Comparison of ENCODE assay signal across 19 mouse cellular contexts in the genomic region with DNA sequence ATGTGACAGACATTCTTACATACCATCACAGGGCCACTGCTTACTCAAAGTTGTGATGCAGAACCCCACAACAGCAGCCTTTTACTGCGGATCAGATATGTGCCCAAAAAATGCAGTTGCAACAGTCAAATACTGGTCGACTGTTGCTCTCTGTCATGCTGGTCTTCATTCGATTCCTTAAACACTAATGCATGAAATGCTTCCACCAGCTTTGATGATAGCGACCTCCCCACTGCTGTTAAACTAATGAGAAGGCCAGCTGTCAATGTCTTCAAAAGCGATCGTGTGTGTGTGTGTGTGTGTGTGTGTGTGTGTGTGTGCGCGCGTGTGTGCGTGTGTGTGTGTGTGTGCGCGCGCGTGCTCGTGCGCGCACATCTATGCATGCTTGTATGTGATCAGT.
"Had no signal": no experiment of that assay in that cellular context is flagged by ENCODE, and none has a peak within 500 bp of the region (broad histone marks: within the 10 kb centered on the region; RNA-seq: fewer than 3 reads in every experiment).

No protein-coding gene starts in this region.

- ATAC-seq: intestine, postnatal 0 days; liver, embryonic 12.5 days had no signal

- H3K4me1 ChIP-seq: limb, embryonic 10.5 days; liver, embryonic 12.5 days; liver, embryonic 15.5 days; neural tube, embryonic 12.5 days; stomach, embryonic 15.5 days had no signal

- DNase-seq: kidney, adult 2 months; kidney, postnatal 25 days; layer of hippocampus, adult 9-11 months; liver; midbrain, embryonic 14.5 days; retina, postnatal 1 day; right cerebral cortex, postnatal 25 days; spleen, adult 18-20 months; thymus, postnatal 25 days had no signal

- H3K4me3 ChIP-seq: layer of hippocampus, adult 2 months; limb, embryonic 10.5 days; limb, embryonic 13.5 days; liver, embryonic 12.5 days; liver, embryonic 15.5 days; neural tube, embryonic 12.5 days; stomach, embryonic 15.5 days had no signal

- H3K27ac ChIP-seq: kidney, postnatal 0 days; layer of hippocampus, adult 2 months; limb, embryonic 10.5 days; limb, embryonic 13.5 days; liver, embryonic 12.5 days; liver, embryonic 15.5 days; neural tube, embryonic 12.5 days; stomach, embryonic 15.5 days had no signal

- H3K9me3 ChIP-seq: limb, embryonic 10.5 days; limb, embryonic 13.5 days; liver, embryonic 12.5 days; liver, embryonic 15.5 days; neural tube, embryonic 12.5 days; stomach, embryonic 15.5 days had no signal

- H3K4me2 ChIP-seq: limb, embryonic 13.5 days; liver, embryonic 12.5 days; liver, embryonic 15.5 days; midbrain, embryonic 11.5 days; neural tube, embryonic 12.5 days; stomach, embryonic 15.5 days had no signal

- H3K27me3 ChIP-seq: limb, embryonic 13.5 days; liver, embryonic 12.5 days; liver, embryonic 15.5 days; neural tube, embryonic 12.5 days; stomach, embryonic 15.5 days had no signal

- H3K36me3 ChIP-seq: limb, embryonic 10.5 days; liver, embryonic 12.5 days; liver, embryonic 15.5 days; neural tube, embryonic 12.5 days; stomach, embryonic 15.5 days had no signal

- H3K9ac ChIP-seq: limb, embryonic 13.5 days; liver, embryonic 12.5 days; liver, embryonic 15.5 days; neural tube, embryonic 12.5 days; stomach, embryonic 15.5 days had no signal
